Mouse (Mus musculus): ENCODE measurements around the gene Sept6.

Sept6 gene

DNA sequence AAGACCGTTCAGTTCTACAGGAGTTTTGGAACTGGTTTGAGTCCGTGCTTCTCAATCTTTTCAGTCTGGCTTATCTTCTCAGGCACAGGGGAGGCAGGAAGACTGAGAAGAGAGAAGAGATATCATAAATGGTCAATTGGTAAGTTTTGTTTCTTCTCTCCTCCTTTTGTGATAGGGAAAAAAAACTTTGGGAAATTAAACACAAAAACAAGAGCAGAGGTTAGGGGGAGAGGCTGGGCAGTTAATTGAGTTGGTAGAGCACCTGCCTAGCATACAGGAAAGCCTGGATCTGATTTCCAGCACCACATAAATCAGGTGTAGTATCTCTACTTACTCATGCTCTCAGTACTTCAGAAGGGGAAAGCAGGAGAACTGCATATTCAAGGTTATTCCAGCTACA, at the start of gene Sept6:
Sept6 (minus strand) TSS at position 101 of the 400 bp plus-strand sequence.
- in situ Hi-C loops (cut with MboI; ENCODE audit: low sequenced_read_pairs) = no loop called here

DNA sequence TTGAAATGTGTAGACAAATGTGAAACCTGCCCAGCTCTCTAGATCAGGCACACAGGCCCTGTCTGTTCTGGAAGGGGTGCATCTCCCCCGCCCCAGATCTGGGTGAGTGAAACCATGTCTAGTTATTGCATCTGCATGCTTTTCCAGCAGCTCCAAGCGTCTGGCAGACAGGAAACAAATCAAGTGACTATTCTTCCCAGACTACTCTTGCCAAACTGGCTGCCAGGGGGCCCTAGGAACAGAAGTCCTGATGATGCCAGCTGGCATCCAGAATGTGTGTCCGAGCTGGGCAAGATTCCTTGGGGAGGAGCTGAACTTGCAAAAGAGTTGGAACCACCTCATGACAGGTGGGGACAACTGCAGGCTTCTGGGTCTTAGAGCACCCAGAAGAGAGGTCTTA, 36.8 kb upstream of the Sept6 start:
- in situ Hi-C loops (cut with MboI; ENCODE audit: low sequenced_read_pairs) = loop anchor here (25.0 kb wide), 1 partner anchor 91 kb away; no protein-coding TSS in a partner anchor

DNA sequence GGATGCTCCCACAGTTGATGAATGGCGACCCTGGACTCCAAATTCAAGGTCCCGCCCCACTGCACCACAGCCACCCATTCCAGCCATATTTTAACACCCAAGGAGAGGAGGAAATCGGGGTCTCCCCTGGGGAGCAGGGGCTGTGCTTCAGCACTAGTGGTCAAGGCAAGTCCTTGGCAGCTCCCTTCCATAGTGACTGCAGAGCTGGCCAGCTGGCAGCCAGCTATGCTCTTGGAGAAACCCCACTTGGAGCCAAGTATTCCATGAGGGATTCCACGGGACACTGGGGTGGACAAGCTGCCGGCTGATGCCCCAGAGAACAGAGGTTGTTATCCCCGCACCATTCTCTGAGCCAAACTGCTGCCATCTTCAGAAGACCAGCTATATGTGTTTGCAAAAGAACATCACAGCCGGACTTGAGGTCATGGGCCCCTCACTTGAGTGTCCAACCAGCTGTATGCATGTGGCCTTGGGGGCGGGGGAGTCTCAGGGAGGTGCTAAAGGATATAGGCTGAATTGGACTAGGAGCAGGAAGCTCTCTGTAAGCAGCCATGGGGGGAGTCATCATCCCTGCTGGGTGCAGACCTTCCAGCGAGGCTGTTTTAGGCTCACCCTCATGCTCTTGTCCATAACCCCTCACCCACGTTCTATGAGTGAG, 32.2 kb upstream of the Sept6 start:
- in situ Hi-C loops (cut with MboI; ENCODE audit: low sequenced_read_pairs) = no loop called here

DNA sequence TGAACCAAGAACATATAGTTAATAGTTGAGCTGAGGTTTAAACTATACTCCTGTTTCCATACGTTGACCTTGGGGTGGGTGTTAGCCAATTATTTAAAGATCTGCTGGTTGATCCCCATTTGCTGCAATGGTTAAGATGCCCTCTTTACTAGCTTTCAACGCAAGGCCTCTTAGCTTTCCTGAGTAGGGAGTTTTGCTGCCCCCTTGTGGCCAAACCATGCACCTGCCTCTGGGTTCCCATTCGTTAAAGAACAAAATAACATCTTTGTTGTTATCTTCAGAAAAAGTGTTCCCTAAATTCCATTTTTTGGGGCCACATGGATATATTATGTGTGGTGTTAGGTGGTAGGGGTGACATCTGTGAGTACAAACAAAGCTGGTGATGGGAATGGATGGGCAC, 31.1 kb upstream of the Sept6 start:
- in situ Hi-C loops (cut with MboI; ENCODE audit: low sequenced_read_pairs) = no loop called here

DNA sequence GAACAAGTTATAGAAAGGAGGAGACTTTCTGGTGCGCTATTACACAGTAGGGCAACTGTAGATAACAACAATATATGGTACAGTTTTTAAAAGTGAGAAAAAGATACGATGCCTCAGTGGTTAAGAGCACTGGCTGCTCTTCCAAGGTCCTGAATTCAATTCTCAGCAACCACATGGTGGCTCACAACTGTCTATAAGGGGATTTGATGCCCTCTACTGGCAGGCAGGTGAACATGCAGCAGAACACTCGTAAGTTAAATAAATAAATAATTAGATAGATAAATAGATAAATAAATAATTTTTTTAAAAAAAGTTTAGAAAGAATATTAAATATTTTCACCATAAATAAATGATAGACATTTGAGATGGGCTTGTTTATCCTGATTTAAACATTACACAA, 27.5 kb upstream of the Sept6 start:
- in situ Hi-C loops (cut with MboI; ENCODE audit: low sequenced_read_pairs) = no loop called here

DNA sequence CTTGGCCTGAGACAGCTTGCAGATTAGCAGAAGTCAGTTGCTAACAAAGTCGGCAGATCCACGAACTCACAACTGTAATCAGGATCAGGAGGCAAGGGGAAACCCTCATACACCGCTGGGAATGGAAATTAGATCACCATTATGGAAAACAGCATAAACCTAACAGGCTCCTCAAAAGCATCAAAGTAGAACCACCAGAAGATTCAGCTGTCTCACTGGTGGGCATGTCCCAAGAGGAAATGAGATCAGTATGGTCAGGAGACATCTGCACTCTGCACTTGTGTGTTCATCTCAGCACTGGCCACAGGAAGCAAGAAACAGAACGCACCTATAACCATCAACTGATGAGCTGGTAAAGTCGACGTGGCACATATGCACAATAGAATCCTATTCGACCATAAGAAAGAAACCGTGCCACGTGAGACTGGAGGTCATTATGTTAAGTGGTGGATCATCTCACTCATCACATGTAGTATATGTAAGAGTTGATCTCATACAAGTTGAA, 26.6 kb upstream of the Sept6 start:
- in situ Hi-C loops (cut with MboI; ENCODE audit: low sequenced_read_pairs) = no loop called here

DNA sequence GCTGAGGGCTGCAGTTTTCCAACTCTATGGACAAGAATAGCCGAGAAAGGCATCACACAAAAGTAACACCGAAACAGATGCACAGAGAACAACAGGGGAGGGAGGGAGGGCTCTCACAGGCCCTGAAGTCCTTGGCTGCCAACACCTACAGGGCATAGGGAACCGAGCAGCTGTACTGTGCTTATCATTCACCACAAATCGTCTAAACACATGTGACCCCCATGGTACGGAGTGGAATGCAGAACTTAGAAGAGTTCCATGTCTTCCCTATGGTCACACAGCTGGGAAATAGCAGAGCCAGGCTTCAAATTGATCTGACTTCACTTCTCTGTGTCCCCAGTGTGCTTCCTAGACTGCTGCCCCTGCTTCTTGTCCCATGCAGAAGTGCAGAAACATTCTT, 22.3 kb upstream of the Sept6 start:
- in situ Hi-C loops (cut with MboI; ENCODE audit: low sequenced_read_pairs) = no loop called here

DNA sequence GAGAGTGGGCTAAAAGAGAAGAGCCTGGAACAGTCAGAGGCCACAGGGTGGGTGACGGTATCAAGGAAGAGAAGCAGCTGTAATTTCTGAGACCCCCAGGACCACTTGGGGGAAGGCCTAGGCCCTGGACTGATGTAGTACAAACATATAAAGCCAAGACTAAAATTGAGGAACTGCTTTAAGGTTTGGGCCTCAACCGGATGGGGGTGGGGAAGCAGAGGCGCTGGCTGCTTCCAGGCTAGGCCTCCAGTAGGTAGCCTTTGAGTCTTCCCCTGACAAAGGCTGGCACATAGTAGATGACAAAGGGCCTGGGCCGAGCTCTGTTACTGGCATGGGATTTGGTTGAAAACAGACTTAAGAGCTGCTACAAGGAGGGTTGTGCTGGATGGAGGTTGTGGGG, 555 bp downstream of the Sept6 start:
- in situ Hi-C loops (cut with MboI; ENCODE audit: low sequenced_read_pairs) = no loop called here

DNA sequence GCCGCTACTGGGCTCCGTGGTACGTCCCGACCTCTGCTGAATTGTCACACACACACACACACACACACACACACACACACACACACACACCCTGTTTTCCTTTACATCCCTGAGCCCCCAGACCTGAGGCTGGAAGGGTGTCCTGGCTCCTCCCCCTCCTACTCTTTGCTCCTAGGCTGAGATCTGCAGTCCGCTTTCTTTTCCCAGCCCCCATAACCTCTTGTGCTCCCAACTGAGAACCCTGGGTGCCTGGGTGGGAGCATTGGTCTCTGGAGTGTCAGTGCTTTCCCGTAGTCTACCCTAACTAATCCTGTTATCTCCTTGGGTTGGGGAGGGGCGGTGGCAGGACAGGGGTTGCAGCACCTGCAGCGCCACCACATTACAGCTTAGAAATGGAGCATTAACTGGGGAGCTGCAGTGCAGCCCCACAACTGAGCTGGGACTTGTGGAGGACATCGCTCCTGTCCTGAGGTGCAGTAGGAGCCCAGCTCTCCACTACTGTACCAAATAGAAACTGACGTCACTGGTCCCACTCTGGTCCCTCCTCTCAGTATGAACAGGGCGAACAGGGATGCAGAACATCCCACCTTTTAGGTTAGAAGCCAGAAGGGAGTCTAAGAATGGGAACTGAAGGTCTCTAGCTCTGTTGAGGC, 1.7 kb downstream of the Sept6 start:
- in situ Hi-C loops (cut with MboI; ENCODE audit: low sequenced_read_pairs) = no loop called here

DNA sequence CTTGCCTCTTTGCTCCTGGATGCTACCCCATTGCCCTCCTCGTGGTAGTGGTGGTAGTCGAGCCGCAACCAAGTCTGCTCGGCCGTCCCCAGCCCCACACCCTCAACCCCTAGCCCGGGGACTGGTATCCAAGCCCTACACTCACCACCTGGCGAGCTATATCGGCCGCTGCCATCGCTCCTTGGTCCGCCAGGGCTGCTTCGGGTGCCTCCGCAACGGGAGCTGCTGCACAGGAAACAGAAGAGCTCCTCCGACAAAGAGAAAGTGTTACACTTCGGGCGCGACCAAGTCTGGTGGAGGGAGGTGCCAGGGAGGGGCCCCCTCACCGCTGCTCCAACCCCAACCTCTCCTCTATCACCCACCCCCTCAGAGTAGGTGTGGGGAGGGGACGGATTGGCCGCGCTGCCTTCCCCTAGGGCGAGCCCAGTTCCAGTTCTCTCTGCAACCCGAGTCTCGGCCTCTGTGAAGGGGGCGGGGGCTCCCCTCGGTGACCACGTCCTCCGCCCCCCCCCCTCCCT, 2.3 kb downstream of the Sept6 start:
- in situ Hi-C loops (cut with MboI; ENCODE audit: low sequenced_read_pairs) = no loop called here

DNA sequence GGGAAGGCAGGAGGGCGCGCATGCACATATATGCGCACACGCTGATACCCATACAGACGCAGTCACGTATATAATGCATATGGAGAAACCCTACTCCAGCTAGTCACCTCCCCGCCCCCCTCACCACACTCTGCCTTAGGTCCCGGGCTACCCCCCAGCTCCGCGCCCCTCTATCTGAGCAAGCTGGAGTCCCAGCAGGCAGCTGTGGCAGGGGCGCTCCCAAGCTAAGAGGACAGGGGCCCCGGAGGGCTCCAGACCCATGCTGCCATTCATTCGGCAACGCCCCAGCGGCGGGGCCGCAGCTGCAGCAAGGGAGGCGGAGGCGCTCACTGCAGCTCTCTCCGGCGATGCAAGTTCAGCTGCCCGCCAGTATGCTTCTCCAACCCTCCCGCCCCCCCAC, 2.8 kb downstream of the Sept6 start:
- in situ Hi-C loops (cut with MboI; ENCODE audit: low sequenced_read_pairs) = no loop called here

DNA sequence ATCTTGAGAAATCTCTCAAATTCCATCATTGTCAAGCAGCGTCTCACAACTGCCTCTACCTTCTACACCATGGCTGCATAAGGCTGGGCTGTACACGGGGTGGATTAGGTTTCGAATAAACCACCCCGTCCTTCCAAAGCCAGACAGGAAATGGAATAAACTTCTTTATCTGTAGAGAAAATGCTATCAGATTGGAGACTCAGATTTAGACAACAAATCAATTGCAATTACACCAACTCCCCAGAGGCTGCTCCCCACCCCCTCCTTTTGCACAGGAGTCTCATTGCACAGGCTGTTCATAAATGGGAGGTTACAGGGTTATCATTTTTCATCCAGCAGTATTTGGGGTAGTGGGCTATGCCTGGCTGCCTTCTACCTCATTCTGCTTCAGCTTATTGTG, 3.7 kb downstream of the Sept6 start:
- in situ Hi-C loops (cut with MboI; ENCODE audit: low sequenced_read_pairs) = no loop called here

DNA sequence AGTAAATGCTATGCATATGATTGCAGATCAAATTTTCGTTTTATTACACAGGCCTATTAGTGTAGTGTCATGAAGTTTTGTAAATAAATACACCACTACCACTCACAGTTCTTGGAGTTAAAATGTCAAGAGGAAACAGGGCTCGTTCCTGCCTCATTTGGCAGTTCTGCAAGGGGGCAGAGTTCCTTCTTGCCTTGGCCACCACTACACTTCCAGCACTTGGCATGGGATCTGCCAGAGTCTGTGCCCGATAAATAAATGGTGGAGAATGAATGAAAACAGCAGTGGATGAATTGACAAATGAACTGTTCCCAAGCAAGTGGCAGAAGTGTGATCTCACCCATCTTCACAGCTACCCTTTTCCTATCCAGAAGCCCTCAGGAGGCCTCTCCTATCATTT, 6.6 kb downstream of the Sept6 start:
- in situ Hi-C loops (cut with MboI; ENCODE audit: low sequenced_read_pairs) = no loop called here

DNA sequence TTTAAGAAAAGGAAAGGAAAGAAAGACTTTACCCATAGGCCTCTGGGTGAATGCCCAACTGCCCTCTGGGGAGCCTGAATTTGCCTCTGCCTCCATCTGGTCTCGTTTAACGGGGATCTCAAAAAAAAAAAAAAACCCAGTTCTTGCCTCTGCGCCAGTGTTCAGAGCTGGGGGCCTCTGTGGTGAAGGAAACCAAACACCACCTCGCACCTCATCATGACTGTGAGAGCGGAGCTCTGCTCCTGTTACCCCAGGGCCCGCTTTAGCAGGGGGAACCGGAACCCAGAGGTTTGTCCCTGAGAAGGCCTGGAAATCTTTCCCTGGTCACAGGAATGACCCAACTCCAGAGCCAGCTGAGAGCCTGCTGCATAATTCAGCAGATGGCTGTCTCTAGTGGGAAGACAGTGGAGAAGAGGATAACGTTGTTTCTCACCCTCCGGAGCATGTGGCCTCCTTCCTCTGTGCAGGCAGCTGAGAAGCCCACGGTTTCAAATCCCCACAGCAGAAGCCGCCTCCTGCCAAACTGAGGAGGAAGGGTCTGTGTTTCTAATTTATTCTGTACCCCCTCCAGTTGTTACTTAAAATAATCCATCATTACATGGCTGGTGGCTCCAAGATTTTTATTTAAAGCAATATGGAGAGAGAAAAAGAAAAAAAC, 7.8 kb downstream of the Sept6 start:
- in situ Hi-C loops (cut with MboI; ENCODE audit: low sequenced_read_pairs) = no loop called here

DNA sequence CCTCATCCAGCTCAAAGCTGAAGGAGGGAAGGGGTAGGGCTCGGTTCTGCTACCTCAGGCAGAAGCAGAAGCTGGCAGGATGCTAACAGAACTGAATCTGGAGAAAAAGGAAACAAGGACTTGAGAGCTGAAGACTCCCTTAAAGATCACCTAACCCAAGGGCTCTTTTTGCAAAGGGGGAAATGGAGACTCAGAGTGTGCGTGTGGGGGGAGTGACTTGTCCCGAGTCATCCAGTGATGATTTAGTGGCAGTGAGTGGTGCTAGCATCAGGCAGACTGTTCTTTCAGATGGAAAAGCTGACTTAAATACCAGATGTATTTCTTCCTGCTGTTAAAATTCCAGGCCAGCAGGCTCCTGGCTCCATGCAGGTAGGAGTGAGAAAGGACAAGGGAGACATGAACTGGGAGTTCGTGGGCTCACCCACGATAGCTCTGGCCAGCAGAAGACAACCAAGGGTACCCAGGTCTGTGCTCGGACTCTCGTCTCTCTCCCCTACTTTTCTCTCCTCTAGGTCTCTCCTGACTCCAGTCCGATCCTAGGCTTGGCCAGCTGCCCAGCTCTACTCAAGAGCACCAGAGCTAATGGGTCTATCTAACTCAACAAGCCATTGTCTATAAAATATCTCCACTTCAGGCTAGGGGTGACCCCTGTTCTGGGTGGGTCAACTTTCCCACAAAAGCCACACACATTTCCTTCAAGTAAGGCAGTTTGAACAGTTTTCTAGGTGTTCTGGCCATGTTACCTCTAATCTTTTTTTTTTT, 8.5 kb downstream of the Sept6 start:
- in situ Hi-C loops (cut with MboI; ENCODE audit: low sequenced_read_pairs) = no loop called here

DNA sequence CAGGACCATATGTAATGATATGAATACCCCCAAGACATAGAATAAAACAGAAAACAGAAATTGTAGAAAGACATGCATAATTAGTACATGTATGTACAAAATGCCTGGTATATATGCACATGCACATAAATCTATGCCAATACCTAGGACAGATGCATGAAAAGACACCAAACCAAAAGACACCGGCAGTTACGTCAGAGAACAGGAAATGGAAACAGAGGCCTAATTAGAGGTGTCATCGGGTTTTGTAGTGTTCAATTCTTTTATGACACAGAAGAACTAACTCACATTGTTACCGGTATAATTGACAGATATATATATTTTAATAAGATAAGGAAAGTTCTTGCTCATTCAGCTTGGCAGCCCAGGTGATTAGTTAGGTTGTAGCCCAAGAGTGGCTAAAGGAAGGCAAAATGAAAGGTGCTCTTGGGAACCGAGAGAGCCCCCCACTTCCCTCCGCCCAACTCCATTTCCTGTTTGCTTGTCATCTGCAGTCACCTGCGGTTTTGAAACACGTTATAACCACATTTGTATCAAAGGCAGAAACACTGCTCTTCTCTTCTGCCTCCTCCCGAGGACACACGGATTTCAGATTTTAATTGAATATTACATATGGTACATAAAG, 10.9 kb downstream of the Sept6 start:
- in situ Hi-C loops (cut with MboI; ENCODE audit: low sequenced_read_pairs) = no loop called here

DNA sequence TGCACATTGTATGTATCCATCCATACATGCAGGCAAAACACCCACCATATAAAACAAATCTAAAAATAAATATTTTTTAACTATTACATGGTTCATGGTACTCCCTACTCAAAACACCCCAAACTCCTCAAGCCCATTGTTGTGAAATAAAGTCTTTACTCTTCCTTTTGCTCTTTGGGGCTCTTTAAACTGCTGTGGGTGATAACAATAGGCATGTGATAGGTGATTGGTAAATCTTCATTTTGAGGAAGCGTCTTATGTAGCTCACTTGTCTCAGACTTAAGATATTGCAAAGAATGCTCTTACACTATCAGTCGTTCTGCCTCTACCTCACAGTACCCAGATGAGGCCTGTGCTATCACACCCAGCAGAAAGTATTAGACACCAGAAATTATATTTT, 13.7 kb downstream of the Sept6 start:
- in situ Hi-C loops (cut with MboI; ENCODE audit: low sequenced_read_pairs) = no loop called here

DNA sequence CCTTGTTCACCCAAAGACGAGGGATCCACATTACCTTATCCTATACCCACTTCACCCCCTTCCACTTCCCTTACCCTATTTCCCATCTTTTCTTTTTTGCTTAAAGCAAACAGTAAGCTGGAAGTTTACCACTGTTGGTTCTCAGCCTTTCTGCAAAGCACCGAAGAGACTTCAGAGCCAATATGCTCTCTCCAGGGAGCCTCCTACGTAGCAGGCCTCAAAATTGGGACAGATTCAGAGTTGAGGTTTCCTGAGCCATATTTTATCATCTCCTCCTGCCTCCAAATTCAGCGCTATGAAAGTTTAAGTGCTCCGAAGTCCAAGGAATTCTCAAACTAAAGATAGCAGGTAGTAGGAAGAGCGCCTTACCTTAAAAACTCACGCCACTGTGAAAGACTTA, 14.6 kb downstream of the Sept6 start:
- in situ Hi-C loops (cut with MboI; ENCODE audit: low sequenced_read_pairs) = no loop called here

DNA sequence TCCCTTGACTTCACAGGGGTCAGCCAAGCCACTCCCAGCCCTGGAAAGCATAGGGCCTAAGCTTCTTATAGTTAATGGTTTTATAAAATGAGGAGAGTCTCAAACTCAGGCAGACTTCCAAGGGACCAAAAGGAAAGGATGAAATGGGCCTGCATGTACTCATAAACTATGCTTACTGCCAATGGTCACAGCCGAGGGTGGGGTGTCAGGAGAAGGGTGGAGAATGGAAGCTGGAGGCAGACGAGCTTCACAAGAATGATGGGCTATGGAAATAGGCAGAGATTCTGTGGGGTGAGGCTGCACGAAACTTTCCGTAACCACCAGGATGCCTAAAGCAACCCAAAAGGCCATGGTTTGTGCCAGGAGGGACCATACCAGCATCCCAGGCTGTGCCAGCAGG, 15.3 kb downstream of the Sept6 start:
- in situ Hi-C loops (cut with MboI; ENCODE audit: low sequenced_read_pairs) = no loop called here

DNA sequence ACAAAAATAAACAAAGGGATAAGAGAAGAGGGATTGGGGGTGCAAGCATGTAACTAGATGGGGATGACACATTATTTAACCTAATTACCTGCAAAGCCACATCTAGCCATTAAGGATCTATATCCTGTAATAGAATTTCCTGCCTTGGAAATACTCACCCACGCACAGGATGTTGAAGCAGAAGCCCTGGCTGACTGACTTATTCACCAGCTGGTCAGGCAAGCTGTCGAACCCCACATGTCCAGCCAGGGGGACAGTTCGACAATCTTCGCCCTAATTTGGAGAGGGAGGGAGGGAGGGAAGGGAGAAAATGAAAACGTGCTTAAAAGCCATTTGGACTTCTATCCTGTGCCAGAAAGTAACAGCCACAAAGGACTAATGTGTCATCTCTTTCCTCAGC, 16.7 kb downstream of the Sept6 start:
- in situ Hi-C loops (cut with MboI; ENCODE audit: low sequenced_read_pairs) = no loop called here

DNA sequence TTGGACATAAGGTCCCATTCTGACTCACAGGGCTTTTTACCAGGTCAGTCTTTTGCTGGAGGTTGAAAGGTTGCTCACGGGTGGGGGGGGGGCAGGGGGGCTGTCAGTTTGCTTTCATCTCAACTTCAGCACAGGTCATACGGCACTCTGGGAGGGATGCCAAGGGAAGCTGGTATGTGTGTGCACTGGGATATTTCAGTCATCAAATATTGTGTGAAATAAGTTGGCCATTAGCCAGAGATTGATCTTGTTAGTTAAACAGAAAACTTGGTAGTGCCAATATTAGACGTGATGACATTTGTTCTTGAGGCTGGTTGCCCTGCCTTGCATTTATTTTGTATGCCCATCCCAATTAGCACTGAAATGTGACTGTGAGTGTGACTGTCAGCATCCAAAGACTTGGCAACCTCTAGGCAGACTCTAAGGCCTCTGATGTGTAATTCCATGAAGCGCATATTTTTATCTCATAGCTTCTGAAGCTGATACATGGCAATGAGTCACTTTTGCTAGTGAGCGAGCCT, 18.6 kb downstream of the Sept6 start:
- in situ Hi-C loops (cut with MboI; ENCODE audit: low sequenced_read_pairs) = no loop called here

Measured in CH12F3 (cell line).